Mouse (Mus musculus): ENCODE measurements around the gene Nr1h4.

DNA sequence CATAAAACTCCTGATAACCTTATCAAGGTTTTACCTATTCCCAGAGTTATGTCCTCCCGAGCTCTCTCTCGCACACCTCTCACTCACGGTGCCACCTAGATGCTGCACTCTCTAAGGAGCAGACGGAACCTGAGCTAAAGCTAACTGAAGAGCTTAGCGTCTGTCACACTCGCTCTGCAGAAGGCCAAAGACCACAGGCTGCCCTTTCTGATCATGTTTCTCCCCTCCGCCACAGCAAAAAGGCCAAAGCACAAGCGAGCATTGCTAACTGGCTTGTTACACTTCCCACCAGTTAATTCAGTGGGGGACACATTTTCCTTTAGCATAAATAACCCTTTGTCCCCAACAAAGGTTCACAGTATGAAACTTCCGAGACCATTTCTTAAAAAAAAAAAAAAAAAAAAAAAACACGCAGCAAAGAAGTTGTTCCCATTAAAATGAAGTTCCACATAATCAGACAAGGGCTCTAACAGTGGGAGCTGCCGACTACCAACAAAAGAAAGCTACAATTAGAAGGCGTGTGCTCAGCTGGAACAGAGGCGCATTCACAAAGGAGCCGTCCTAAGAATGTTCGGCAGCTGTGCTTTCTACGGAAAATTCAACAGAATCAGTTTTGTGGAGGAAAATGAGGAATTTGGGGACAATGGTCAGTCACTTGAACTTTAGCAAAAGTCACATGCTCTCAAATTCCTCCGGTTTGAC is 98.7 kb downstream of the Nr1h4 start:
- TF ChIP-seq CTCF (IDR thresholded peaks at IDR 0.05; ENCODE audit: low read depth, low read length) (no peak), POLR2A (IDR thresholded peaks at IDR 0.05; ENCODE audit: extremely low read depth, insufficient read depth, low read length) (no peak)
